Mouse (Mus musculus) E14TG2a.4 (cell line): ENCODE results near the gene Ephb3.

ENCODE experiments used
- CTCF ChIP-seq: conservative IDR thresholded peaks from 2 replicates; pipeline ENCODE4 v1.5.1; 2014; ENCODE audit warnings: low read length
- NANOG ChIP-seq: IDR thresholded peaks from 2 replicates; pipeline ENCODE4 v1.6.1; 2014; ENCODE audit warnings: borderline replicate concordance, low read length, mixed read lengths

GRCm38 (mm10) chr16:21188345-21188744, 16.2 kb upstream of the Ephb3 start:
- TF ChIP-seq CTCF (peak; percentile 49), NANOG (no peak)
